Mouse (Mus musculus) hematopoietic stem cell, adult 5-6 weeks (primary cell): ENCODE data around the gene Ccdc173. TPM values are rescaled to one million over a fixed set of nuclear protein-coding genes. Genes with fewer than 3 reads are reported as not detected.
"Not testable (repeated sequence)": the region's sequence is repeated elsewhere in the genome, so short reads cannot be mapped to it uniquely, and the experiment has no call there.

Source experiments
- ATAC-seq, 2 experiments: fragments of 125-278 bp in 1 of 2; replicated peaks in 1 of 2; 2 replicates each; pipeline ENCODE4 v1.8.0; 2016 to 2017; ENCODE audit warnings: inconsistent platforms in 2 of 2, mild to moderate bottlenecking in 2 of 2, moderate number of reproducible peaks in 2 of 2, low read depth in 1 of 2, moderate TSS enrichment in 1 of 2; ENCODE audit not compliant: low FRiP score in 2 of 2, poor library complexity in 2 of 2, severe bottlenecking in 2 of 2, insufficient read depth in 1 of 2, low TSS enrichment in 1 of 2
- total RNA-seq: library from RNA; stranded (forward); fragments of 172-1452, 232-1000 nt; gene quantifications from 2 replicates; pipeline ENCODE4 v1.2.3, GENCODE M21; 2017

The Ccdc173 gene
- 4.5 and 8.9 TPM in 2 replicates for total RNA-seq

DNA sequence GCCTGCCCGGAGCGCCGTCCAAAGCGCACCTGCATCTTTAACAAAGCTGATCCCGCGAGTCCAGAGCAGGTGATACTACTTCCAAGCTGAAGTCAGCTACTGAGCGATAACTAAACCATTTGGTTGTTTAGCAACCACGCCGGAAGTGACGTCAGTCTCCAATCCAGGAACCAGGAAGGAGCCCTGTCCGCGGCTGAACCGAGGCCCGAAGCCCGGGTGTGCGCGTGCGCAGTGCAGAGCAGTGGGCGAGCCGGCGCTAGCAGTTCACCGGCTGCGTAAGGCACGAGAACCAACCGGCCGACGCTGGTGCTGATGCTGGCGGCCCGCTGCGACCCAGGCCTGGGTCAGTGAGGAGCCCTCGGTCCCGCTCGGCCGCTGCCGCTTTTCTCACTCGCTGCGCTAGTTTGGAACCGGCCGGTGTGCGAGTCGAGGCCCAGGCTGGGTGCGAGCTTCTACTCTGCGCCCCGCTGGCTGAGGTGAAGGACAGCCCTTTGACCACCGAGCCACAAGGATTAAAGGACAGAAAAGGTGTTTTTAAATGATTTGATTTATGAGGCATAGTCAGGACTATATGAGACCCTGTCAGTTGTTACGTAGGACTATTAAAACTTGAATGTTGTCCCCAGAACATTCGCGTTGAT lies at the start of gene Ccdc173, which contains the start of gene Phospho2:
Ccdc173 (minus strand) TSS at position 147 of the 641 bp plus-strand sequence.
Phospho2 (plus strand) TSS at position 195 of the 641 bp plus-strand sequence.
- ATAC-seq, result peak; percentile 80 to 93

DNA sequence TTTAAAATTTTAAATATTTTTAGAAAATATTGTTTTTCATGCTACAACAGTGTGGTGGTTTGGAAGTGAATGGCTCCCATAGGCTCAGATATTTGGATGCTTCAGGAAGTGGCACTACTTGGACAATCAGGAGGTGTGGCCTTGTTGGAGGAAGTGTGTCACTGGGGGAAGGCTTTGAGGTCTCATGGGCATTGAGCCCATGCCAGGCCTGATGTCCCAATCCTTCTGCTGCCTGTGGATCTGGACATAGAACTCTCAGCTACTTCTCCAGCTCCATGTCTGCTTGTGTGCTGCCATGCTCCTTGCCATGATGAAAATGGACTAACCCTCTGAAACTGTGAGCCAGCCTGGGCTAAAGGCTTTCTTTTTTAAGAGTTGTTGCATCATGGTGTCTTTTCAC lies 49.3 kb upstream of the Ccdc173 start:
- no peak for ATAC-seq

DNA sequence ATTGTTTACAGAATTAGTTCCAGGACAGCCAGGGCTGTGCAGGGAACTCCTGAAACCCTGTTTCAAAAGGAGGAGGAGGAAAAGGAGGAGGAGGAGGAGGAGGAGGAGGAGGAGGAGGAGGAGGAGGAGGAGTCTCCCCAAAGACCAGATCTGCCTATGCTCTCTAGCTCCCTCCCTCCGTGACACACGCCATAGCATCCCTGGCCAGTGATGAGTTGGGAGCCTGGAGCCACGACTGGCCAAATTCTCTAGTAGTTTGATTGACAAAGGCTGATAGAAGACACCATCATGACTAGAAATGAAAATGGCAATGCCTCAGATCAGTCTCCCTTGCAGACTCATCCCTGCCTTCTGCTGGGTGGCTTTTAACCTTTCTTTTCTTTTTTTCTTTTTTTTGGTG lies 48.6 kb upstream of the Ccdc173 start:
- ATAC-seq, result no peak

DNA sequence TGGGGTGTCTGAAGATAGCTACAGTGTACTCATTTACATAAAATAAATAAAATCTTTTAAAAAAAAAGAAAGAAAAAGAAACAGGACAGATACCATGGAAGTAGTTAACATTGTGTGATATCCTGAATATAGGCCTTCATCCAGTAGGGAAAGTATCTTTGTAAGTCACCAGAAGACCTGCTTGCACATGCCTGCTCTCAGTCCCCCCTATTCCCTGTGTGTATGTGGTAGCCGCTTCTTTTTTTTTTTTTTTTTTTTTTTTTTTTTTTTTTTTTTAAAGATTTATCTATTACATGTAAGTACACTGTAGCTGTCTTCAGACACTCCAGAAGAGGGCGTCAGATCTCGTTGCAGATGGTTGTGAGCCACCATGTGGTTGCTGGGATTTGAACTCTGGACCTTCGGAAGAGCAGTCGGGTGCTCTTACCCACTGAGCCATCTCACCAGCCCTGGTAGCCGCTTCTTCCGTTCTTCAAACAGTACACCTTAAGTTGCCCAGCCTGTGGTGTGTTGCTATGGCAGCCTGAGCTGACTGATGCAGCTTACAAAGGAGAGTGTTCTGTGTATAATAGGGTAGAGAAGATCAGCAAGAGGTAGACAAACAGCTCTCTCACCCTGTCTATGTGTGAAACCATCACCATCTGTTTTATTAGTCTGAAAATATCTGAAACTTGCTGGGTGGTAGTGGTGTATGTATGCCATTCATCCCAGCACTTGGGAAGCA lies 48.0 kb upstream of the Ccdc173 start:
- ATAC-seq, result no peak

DNA sequence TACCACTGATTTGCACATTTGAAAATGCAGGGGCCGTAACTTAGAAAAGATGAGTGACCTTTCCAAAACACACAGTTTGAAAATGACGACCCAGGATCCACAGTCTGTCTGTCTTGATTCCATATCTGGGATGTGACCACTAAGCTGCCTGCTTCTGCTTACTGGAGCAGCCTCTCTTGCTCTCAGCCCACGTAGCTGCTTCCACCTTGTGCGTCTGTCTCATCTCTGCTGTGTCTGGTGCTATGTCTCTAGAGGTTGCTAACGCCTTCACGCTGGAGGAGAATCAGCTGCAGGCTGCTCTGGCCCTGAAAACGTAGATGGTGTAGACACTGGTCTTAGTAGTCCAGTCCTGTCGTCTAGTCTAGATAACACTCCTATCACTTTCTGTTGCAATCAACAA lies 40.7 kb upstream of the Ccdc173 start:
- no peak for ATAC-seq

DNA sequence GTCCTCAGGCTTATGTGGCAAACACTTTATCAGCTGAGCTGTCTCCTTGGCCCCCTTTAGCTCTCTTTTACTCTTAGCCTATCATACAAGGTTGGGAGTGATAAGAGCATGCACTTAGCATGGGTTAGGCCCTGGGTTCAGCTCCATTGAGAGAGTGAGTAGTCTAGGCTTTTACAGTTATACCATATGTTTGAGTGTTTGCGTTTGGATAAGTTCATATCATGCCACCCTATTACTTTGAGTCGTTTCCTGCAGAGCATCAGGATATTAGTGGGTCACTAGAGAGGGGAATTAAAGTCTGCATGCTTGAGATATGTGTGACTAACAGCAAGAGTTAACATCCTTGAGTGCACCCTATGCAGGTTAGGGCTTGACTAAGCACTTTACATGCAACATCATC lies 40.3 kb upstream of the Ccdc173 start:
- ATAC-seq, result no peak

DNA sequence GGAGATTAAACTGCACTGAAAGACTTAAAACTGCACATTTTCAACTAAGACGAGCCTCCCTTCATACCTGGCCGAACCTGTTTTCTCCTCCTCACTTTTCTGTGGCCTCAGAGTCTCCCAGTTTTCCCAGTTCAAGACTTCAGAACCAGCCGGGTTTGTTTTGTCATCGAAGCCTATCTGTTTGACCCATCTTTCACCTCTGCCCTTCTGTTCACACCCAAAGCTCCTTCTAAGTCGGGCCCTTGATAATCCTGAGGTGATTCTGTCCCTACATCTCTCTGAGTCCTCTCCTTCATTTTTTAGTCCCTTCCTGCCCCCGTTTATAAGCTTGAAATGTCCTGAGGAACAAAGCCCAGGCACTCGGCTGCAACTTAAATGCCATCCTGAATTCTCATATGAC lies 38.7 kb upstream of the Ccdc173 start:
- no peak for ATAC-seq

DNA sequence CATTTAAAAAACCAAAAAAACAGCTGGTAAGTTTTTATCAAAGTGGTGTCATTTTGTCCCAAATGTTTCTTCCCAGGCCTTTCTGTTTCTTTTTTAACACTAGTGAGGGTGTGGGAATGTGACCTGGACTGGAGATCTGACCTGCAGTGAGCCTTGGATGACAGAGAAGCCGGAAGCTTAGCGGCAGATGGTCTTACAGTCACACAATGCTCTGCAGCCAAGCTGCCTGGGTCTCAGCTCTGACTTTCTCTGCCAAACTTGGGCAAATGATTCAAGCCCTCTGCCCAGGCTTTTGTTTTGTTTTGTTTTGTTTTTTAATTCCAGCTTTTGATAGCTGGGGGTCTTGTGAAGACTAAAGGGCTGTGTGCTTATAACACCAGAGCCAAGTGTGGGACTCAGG lies 37.0 kb upstream of the Ccdc173 start:
- no peak for ATAC-seq

DNA sequence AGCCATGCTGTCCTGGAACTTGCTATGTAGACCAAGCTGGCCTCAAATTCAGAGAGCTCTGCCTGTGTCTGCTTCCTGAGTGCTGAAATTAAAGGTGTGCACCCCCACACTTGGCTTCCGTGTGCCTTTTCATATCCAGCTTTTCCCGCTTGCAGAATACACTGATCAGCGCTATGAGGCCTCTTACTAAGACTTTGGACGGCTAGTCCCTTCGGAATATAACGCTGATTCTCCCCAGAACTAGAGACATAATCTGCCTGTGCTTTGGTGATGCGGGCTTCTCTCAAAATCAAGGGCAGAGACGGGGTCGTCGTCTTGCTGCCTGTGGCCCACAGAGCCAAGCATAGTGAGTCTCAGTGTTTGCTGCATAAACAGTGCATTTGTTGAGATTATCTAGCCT lies 36.5 kb upstream of the Ccdc173 start:
- ATAC-seq, result no peak

DNA sequence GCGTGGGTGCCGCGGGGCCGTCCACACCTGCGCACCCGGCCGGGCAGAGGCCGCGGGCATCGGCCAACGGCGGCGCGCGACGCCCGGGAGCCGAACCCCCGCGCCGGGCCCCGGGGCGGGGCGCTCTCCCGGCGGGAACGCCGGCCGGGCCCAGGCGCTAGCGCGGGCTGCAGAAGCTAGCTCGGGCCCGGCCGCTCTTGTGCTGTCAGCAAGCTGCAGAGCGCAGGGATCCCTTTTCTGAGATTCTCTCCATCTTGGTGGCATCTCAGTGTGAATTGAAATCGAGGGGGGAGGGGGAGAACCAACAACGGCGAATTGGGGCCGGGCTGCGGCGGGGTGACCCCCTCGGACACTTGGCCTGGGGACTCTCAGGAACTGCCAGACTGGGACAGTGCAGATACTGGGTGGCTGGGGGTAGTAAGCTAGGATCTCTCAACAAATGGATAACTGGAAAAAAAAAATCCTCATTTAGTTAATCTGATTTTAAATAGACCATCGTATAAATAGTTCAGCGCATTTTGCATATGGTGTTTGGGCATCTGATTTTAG lies 33.8 kb upstream of the Ccdc173 start:
- ATAC-seq, result no peak

DNA sequence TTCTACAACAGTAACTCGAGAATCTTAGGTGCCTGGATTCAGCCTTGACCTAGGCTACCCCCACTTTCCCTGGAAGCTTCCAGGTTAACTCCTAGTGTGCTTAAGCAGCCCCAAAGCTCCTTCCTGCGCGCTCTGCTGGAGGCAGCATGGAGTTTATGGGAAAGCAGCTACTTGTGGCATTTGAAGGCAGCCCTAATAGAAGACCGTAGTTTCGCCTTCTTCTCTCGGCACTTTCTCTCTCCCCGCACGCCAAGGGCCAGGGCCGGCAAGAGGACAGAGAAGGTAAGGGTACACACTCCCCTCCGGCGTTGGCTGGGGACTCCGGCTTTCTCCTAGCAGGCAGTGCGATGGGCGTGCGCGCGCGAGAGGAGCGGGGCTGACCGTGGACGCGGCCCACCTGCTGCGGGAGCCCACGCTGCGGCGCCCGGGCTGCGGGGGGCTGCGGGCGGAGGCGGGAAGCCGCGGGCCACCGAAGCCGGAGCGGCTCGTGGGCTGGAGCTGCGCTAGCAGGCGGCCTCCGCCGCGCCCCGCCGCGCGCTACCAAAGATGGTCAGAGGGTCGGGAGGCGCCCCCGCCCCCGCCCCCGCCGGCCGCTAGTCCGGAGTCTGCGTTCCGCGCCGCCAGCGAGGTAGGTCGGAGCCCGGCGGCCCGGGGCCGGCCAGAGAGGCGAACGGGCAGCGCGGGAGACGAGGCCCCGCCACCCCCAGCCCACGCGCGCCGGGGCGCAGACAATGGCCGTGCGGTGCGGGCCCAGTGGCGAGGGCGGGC lies 33.2 kb upstream of the Ccdc173 start:
- ATAC-seq, result peak; percentile 17 to 33; a peak in 3 of 4 replicates

DNA sequence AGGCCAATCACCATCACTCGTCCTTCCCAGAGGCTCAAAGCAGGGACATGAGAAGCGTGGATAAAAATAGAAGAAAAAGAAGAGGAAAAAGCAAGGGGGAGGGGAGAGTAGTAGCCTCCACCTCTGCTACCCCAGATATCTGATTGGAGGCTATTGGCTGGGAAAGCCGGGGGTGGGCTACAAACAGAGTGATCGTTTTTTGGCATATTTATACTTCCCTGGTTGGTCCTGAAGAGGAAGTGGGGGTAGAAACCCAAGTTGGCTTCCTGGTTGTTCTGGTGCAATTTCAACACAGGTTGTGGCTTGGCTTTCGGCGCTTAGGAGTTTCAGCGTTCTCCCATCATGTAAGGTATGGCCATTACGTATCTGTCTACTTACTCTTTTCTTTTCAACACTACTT lies 32.3 kb upstream of the Ccdc173 start, which contains the start of gene Klhl23:
Klhl23 (plus strand) TSS at position 234 of the 400 bp plus-strand sequence.
- peak; percentile 63 to 79 for ATAC-seq

DNA sequence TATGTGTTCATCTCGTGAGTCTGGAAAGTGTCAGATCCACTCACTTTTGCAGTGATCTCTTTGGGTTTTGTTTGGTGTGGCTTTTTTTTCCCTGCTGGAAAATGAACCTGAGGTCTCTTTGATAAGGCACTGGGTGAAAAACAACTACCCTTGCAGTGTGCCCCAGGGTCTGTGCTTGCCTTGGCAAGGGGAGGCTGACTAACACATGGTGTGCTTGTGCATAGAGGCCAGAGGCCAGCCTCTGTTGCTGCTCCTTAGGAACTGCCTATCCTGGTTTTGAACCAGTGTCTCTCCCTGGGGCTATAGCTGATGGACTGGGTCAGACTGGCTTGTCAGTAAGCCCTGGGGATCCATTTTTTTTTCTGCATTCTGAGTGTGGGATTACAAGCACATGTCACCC lies 30.8 kb upstream of the Ccdc173 start:
- no peak for ATAC-seq

DNA sequence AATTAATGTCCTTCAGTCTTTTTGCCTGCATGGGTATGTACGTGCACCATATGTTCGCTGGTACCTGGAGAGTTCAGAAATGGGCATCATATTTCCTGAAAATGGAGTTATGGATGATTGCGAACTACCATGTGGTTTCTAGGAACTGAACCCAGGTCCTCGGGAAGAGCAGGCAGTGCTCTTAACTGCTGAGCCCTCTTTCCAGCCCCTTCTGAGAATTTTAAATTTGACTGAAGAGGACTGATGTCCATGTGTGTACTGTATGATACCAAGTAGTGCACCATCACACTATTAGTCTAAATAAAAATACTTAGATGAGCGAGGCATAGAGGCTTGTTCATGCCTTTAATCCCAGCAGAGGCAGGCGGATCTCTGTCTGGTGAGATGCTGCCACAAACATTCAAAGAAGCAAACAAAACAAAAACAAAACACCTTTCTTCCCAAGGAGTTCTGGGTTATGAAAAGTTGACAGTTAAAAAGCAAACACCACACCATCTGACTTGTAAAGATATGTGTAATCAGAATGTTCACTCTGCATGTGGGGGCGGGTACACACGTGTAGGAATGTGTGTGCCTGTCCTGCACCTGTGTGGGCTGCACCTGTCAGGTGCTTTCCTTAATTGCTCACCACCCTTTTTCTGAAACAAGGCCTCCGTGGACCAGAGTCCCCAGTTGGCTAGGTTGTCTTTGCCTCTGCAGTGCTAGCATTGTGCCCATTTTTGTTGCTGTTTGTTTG lies 29.1 kb upstream of the Ccdc173 start:
- no peak for ATAC-seq

DNA sequence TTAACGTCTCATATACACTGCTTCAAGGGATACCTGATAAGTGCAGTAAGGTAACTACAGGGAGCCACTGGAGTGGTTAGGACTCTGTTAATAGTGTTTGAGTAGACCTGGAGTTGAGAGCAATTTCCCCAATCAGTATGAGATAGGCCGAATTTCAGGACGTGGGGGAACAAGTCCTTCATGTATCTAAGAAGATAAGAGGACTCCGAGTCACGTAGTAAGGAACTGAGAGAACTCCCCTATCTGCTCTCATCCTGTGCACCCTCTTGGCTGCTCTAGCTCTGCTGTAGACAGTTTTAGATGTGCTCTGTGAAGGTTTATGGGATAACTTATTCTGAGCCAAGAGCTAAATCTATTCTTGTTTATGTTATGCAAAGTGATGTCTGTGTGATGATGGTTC lies 27.2 kb upstream of the Ccdc173 start:
- no peak for ATAC-seq

DNA sequence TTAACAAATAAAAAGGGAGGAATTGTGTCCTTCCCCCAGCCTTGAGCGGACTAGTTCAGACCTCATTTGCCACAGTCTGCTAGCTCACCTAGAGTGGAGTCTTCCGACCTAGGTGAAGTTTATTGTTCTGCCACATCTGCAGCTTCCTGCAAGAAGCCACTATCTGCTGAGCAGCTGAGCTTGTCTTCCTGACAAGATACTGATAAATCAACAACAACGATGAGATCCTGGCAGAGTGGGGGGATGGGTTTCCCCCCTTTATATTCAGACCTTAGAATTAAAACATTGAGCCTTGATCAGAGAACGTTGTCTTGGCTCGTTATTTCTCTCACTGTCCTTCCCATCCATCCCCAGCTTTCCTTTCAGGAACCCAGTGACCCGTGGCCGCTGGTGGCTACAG lies 22.0 kb upstream of the Ccdc173 start:
- not testable (repeated sequence) for ATAC-seq

DNA sequence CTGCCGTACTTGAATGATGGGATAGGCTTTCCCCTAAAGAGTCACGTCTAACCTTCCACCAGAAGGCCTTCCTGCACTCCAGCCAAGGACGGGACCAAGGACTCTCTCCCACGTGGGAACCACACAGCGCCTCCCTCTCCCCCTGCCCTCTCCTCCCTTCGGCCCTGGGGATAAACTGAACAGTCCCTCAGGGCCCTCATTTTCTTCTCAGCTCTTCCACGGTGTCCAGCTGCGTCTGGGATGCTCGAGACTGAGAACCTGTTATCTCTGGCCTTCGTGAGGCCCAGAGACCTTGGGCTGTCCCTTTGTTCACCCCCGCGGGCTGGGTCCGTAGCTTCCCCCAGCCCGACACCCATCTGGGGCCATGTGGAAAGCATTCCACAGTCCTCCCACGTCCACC lies 20.8 kb upstream of the Ccdc173 start:
- no peak for ATAC-seq
